Mouse (Mus musculus) liver, embryonic 14.5 days (tissue): ENCODE measurements around the gene Acly. TPM values are rescaled to one million over a fixed set of nuclear protein-coding genes. Genes with fewer than 3 reads are reported as not detected.

ENCODE experiments used
- ATAC-seq: fragments of 200-750 bp; cut with Nextera tagmentation; 2 replicates; pipeline ENCODE4 v1.8.0; 2017; ENCODE audit warnings: moderate number of reproducible peaks, mild to moderate bottlenecking, moderate library complexity; ENCODE audit not compliant: insufficient read depth
- DNase-seq, 3 experiments: peaks; one replicate each; pipeline ENCODE4 v3.0.0-alpha.2; 2012 to 2013; ENCODE audit warnings: low read depth in 3 of 3, low spot score in 3 of 3
- H3K27ac ChIP-seq: fragments of 300-500 bp; sonication (generic); 2 replicates; pipeline ENCODE4 v1.5.1; 2014; ENCODE audit warnings: moderate library complexity, mild to moderate bottlenecking, control low read depth, inconsistent platforms
- H3K27me3 ChIP-seq: fragments of 300-500 bp; sonication (generic); 2 replicates; pipeline ENCODE4 v1.6.1; 2014; ENCODE audit warnings: mild to moderate bottlenecking, low read length, moderate library complexity; ENCODE audit not compliant: control insufficient read depth, insufficient read depth
- H3K36me3 ChIP-seq: fragments of 300-500 bp; sonication (generic); replicated peaks from 2 replicates; pipeline ENCODE4 v1.6.1; 2014; ENCODE audit warnings: low read depth; ENCODE audit not compliant: control insufficient read depth, insufficient read depth
- H3K4me1 ChIP-seq, 2 experiments: fragments of 200-500 bp in 1 of 2; fragments of 300-500 bp in 1 of 2; sonication (generic) in 1 of 2; replicated peaks; 2 replicates each; pipeline ENCODE4 v1.6.1; 2012 to 2014; ENCODE audit warnings: antibody characterized with exemption in 1 of 2, inconsistent platforms in 1 of 2, low read length in 1 of 2; ENCODE audit not compliant: control insufficient read depth in 2 of 2, insufficient read depth in 2 of 2
- H3K4me2 ChIP-seq: fragments of 300-500 bp; sonication (generic); 2 replicates; pipeline ENCODE4 v1.6.1; 2014; ENCODE audit warnings: low read depth, mild to moderate bottlenecking, control low read depth, moderate library complexity
- H3K4me3 ChIP-seq, 2 experiments: fragments of 200-500 bp in 1 of 2; fragments of 300-500 bp in 1 of 2; sonication (generic) in 1 of 2; 2 replicates each; pipeline ENCODE4 v1.5.1; 2012 to 2014; ENCODE audit warnings: low read depth in 2 of 2, low read length in 2 of 2, mild to moderate bottlenecking in 2 of 2, control low read depth in 1 of 2, inconsistent platforms in 1 of 2, moderate library complexity in 1 of 2; ENCODE audit not compliant: insufficient read depth in 1 of 2
- H3K9ac ChIP-seq: fragments of 300-500 bp; sonication (generic); replicated peaks from 2 replicates; pipeline ENCODE4 v1.6.1; 2014; ENCODE audit warnings: mild to moderate bottlenecking, control low read depth, moderate library complexity
- H3K9me3 ChIP-seq: fragments of 300-500 bp; sonication (generic); 2 replicates; pipeline ENCODE4 v1.6.1; 2016; ENCODE audit warnings: low read length, mixed read lengths; ENCODE audit not compliant: control insufficient read depth
- CTCF ChIP-seq: IDR thresholded peaks from 2 replicates; pipeline ENCODE4 v1.5.1; 2016; ENCODE audit warnings: antibody characterized with exemption, low read depth, control low read depth
- EP300 ChIP-seq: IDR thresholded peaks from 2 replicates; pipeline ENCODE4 v1.6.1; 2016; ENCODE audit warnings: antibody characterized with exemption, low read depth
- WGBS: fragments of 180-500 bp; shearing (Covaris S2); extraction: QIAGEN DNeasy Blood & Tissue Kit; methylation state at CpG from one replicate; pipeline ENCODE4 v1.1.7; 2014; ENCODE audit not compliant: insufficient replicate concordance; 5-methylcytosine and 5-hydroxymethylcytosine counted together
- polyA plus RNA-seq, 2 experiments: library from polyadenylated mRNA; depleted of rRNA in 1 of 2; stranded (reverse) in 1 of 2; unstranded in 1 of 2; fragments of >200 nt; fragmentation: Nextera tagmentation in 1 of 2; extraction: Ambion mirVana in 1 of 2; gene quantifications; 2 replicates each; pipeline versions ENCODE4 v1.2.1 to v1.2.3; 2012 to 2014

The Acly gene
- polyA plus RNA-seq, 2 experiments = 45.9 to 68.2 TPM

GRCm38 (mm10) chr11:100528375-100529165, 770 bp upstream of the Acly start:
- Histone ChIP-seq H3K9ac (peak overlapping the region; percentile 53), H3K4me3 (peak overlapping the region; percentile 56 to 85), H3K36me3 (no peaks in the 10 kb centered on the region), H3K4me2 (peak overlapping the region; percentile 98), H3K27ac (peak overlapping the region; percentile 56; the same call in 1 of the 2 replicates), H3K27me3 (no peaks in the 10 kb centered on the region), H3K4me1 (peaks cover 20 to 29% of the 10 kb centered on the region in 2 experiments), H3K9me3 (no peaks in the 10 kb centered on the region)
- no peak for TF ChIP-seq CTCF
- no peak for TF ChIP-seq EP300
- no peak for DNase-seq
- no peak for ATAC-seq
- WGBS = 26% methylated on average over 19 of the region's 19 CpGs

DNA sequence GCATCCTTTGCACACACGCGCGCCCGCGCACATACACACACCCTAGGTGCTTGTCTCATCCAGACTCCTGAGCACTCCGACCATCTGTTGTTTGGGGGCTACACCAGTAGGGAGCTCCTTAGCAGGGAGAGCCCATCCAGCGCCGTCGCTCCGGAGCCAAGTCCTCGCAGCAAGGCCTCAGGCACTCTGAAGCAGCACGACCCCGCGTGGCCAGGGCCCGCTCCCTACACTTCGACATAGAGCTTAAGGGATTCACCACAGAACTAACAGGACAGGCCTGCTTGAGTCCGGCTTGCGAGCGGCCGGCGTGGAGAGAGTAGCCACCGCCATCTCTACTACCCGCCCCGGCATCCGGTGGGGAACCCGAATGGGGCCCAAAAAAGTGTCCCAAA, 738 bp downstream of the Acly start:
- Histone ChIP-seq H3K36me3 (peaks cover 15% of the 10 kb centered on the region), H3K4me1 (peaks cover 20 to 29% of the 10 kb centered on the region in 2 experiments), H3K27ac (peak overlapping the region; percentile 24), H3K4me2 (peak overlapping the region; percentile 98), H3K4me3 (peak overlapping the region; percentile 85), H3K27me3 (no peaks in the 10 kb centered on the region), H3K9ac (peak overlapping the region; percentile 84), H3K9me3 (no peaks in the 10 kb centered on the region)
- TF ChIP-seq CTCF (peak; percentile 54; the same call in 1 of the 2 replicates), EP300 (no peak)
- peak in 2 of 3 experiments; percentile 22 to 39 for DNase-seq
- under 1% methylated on average over 26 of the region's 26 CpGs for WGBS
- ATAC-seq = peak; percentile 10; the same call in 1 of the 2 replicates

DNA sequence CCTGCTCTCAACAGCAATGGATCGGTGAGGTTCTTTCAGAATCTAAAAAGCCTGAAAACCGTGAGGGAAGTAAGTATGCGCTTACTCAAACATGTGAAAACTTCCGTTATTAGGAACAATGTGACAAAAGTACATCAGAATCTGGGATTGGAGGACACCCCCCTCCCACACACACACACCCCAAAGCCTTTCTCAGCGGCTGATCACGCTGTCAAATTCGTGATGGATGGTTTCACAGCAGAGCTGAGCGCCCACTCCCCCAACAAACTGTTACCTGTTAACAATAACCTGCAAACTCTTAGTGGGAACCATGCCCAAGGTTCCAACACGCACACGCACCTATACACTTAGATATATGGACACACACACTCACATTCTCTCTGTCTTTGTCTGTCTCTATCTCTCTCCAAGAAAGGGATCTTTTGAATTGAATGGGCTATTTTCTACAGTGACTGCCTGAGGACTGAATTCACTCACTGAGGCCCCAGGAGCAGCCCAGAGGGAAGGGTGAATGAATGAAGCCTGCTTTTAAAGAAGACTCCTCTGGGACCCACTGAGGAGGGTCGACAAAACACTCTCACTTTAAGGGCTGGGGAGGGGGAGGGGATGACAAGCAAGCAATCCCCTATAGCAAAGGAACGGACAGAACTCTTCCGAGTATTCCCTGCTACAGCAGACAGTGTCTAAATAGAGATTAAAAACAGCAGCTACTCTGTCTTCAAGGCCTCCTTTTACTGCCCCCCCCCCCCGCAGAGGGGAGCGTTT, 1.6 kb downstream of the Acly start:
- no peak for DNase-seq
- no peak for TF ChIP-seq EP300
- TF ChIP-seq CTCF = no peak
- WGBS = 42% methylated on average over 15 of the region's 15 CpGs
- Histone ChIP-seq H3K36me3 (peaks cover 21% of the 10 kb centered on the region), H3K27me3 (no peaks in the 10 kb centered on the region), H3K9me3 (no peaks in the 10 kb centered on the region), H3K4me1 (peaks cover 20 to 27% of the 10 kb centered on the region in 2 experiments), H3K4me3 (peak overlapping the region; percentile 85), H3K4me2 (peak overlapping the region; percentile 98), H3K9ac (peak overlapping the region; percentile 84), H3K27ac (no peak overlapping the region)
- no peak for ATAC-seq

- peaks cover 20 to 26% of the 10 kb centered on the region in 2 experiments for H3K4me1 ChIP-seq
- no peak overlapping the region for H3K4me3 ChIP-seq
- H3K9ac ChIP-seq = no peak overlapping the region
- WGBS = 46% methylated on average over 11 of the region's 11 CpGs
- TF ChIP-seq EP300 (no peak), CTCF (no peak)
- H3K9me3 ChIP-seq = no peaks in the 10 kb centered on the region
- H3K27me3 ChIP-seq = no peaks in the 10 kb centered on the region
- H3K27ac ChIP-seq = no peak overlapping the region
- H3K36me3 ChIP-seq = peaks cover 23% of the 10 kb centered on the region
- no peak for ATAC-seq
- peak overlapping the region; percentile 98 for H3K4me2 ChIP-seq
- no peak for DNase-seq
Observed at GRCm38 (mm10) chr11:100524987-100525630, 2.7 kb downstream of the Acly start.
